In genomic region chr16:30645841-30646558, GRCm38 (mm10) we compare ENCODE assay signal across 14 mouse cellular contexts. TPM values are rescaled to one million over a fixed set of nuclear protein-coding genes. Genes with fewer than 3 reads are reported as not detected.
DNase-seq lines count a peak whose midpoint lies in the region; ATAC-seq and TF ChIP-seq lines count a peak whose summit lies in the region.
"Had no signal": no experiment of that assay in that cellular context is flagged by ENCODE, and none has a peak within 500 bp of the region (broad histone marks: within the 10 kb centered on the region; RNA-seq: fewer than 3 reads in every experiment).

No protein-coding gene starts in this region.

- H3K9ac ChIP-seq in intestine, embryonic 16.5 days (ENCODE audit: low read depth, low read length) = no peak overlapping the region
- no peak overlapping the region for H3K9ac ChIP-seq in intestine, postnatal 0 days (ENCODE audit: low read depth, low read length)
- H3K9ac ChIP-seq: intestine, embryonic 15.5 days had no signal

- DNase-seq in A20 (ENCODE audit: low read depth, low spot score) (peak; percentile 58), WW6 (ENCODE audit: low read depth, low spot score) (peak; percentile 66)
- peak; percentile 42 to 68 for DNase-seq in cerebellum, postnatal 25 days
- DNase-seq in right cerebral cortex, postnatal 4 days = no peak
- DNase-seq in embryo, embryonic 9.5 days (ENCODE audit: extremely low spot score) = no peak
- no peak for DNase-seq in left cerebral cortex, postnatal 36 days (ENCODE audit: low spot score in 2 of 2)
- DNase-seq: gastrocnemius, adult 2 months; heart, postnatal 10 days; left cerebral cortex, postnatal 4 days; right cerebral cortex, adult 18-20 months had no signal

- no peaks in the 10 kb centered on the region for H3K9me3 ChIP-seq in intestine, embryonic 16.5 days (ENCODE audit: control insufficient read depth, low read length)
- H3K9me3 ChIP-seq in intestine, postnatal 0 days (ENCODE audit: control insufficient read depth) = no peaks in the 10 kb centered on the region
- H3K9me3 ChIP-seq: intestine, embryonic 15.5 days had no signal

- intact Hi-C loops in left cerebral cortex, postnatal 36 days (cut with DNase I) = no loop called here

- H3K4me3 ChIP-seq in intestine, embryonic 16.5 days (ENCODE audit: low read length) = no peak overlapping the region
- H3K4me3 ChIP-seq in intestine, postnatal 0 days (ENCODE audit: low read depth, low read length) = no peak overlapping the region
- H3K4me3 ChIP-seq: erythroblast, embryonic 14.5 days; gastrocnemius, adult 2 months; intestine, embryonic 15.5 days had no signal

- no peaks in the 10 kb centered on the region for H3K4me1 ChIP-seq in intestine, embryonic 16.5 days (ENCODE audit: control insufficient read depth, insufficient read depth, low read length)
- H3K4me1 ChIP-seq in intestine, postnatal 0 days (replicated peaks; ENCODE audit: control insufficient read depth, insufficient read depth, low read length) = no peaks in the 10 kb centered on the region
- H3K4me1 ChIP-seq: intestine, embryonic 15.5 days had no signal

- H3K4me2 ChIP-seq in intestine, embryonic 16.5 days (ENCODE audit: low read depth, low read length) = no peak overlapping the region
- H3K4me2 ChIP-seq in intestine, postnatal 0 days (replicated peaks; ENCODE audit: low read depth) = no peak overlapping the region
- H3K4me2 ChIP-seq: intestine, embryonic 15.5 days had no signal

- TF ChIP-seq CTCF in intestine, postnatal 0 days (IDR thresholded peaks at IDR 0.05; ENCODE audit: low read depth) = no peak

- H3K36me3 ChIP-seq in intestine, embryonic 16.5 days (ENCODE audit: control insufficient read depth, insufficient read depth, low read length) = no peaks in the 10 kb centered on the region
- no peaks in the 10 kb centered on the region for H3K36me3 ChIP-seq in intestine, postnatal 0 days (ENCODE audit: control insufficient read depth, insufficient read depth)
- H3K36me3 ChIP-seq: intestine, embryonic 15.5 days had no signal

- H3K27me3 ChIP-seq in intestine, embryonic 16.5 days (replicated peaks; ENCODE audit: control insufficient read depth, insufficient read depth, low read length) = no peaks in the 10 kb centered on the region
- H3K27me3 ChIP-seq in intestine, postnatal 0 days (replicated peaks; ENCODE audit: control insufficient read depth, insufficient read depth, low read length) = no peaks in the 10 kb centered on the region
- H3K27me3 ChIP-seq: intestine, embryonic 15.5 days had no signal

- H3K27ac ChIP-seq in intestine, embryonic 16.5 days (ENCODE audit: low read length) = no peak overlapping the region
- H3K27ac ChIP-seq in intestine, postnatal 0 days (ENCODE audit: low read depth, low read length) = no peak overlapping the region
- H3K27ac ChIP-seq: gastrocnemius, adult 2 months; intestine, embryonic 15.5 days had no signal

- 0 out of 2 replicates have a peak, but pooled peaks have one; percentile 26 for ATAC-seq in intestine, embryonic 16.5 days
- no peak for ATAC-seq in intestine, postnatal 0 days
- ATAC-seq: intestine, embryonic 15.5 days had no signal

- 39% methylated on average over 9 of the region's 9 CpGs for WGBS in intestine, embryonic 16.5 days
- WGBS in intestine, postnatal 0 days = 42% methylated on average over 9 of the region's 9 CpGs

RNA-seq across cellular contexts. Expression of gene Fam43a, which starts 46.5 kb away (rescaled TPM):
- 11.3 and 11.8 TPM in 2 replicates for polyA plus RNA-seq in intestine, embryonic 16.5 days (2015; fragmentation: Nextera tagmentation; extraction: Ambion mirVana)
- 5.6 and 5.9 TPM in 2 replicates for polyA plus RNA-seq in intestine, postnatal 0 days (2015; fragmentation: Nextera tagmentation; extraction: Ambion mirVana)
- 10 to 100 TPM; 14.6 to 15.9 TPM for total RNA-seq in left cerebral cortex, postnatal 36 days (2021)

RNA-seq across cellular contexts. Expression of gene Lsg1, which starts 58.6 kb away (rescaled TPM):
- 41.2 and 49.3 TPM in 2 replicates for polyA plus RNA-seq in intestine, embryonic 16.5 days (2015; fragmentation: Nextera tagmentation; extraction: Ambion mirVana)
- 23.1 and 24.5 TPM in 2 replicates for polyA plus RNA-seq in intestine, postnatal 0 days (2015; fragmentation: Nextera tagmentation; extraction: Ambion mirVana)
- total RNA-seq in left cerebral cortex, postnatal 36 days (2021) = 10 to 100 TPM; 20.4 to 21.8 TPM

Comparison
In these comparisons a context has a peak if more than half of its experiments do, and no peak if none do; other contexts are left out.
1. DNase-seq: peak in A20 (single experiment), WW6 (single experiment) and cerebellum, postnatal 25 days (2 of 2); none in right cerebral cortex, postnatal 4 days (single experiment), embryo, embryonic 9.5 days (single experiment) and left cerebral cortex, postnatal 36 days (0 of 2).